Mouse (Mus musculus) v-Abl transformed pro-B cells (cell line): ENCODE data around the gene Olfr648.

Experiments
- in situ Hi-C, 2 experiments: fragments of 400-800 bp; cut with MboI; formaldehyde crosslinking; loops; one replicate each; pipeline ENCODE4 v1.15.1; 2025; ENCODE audit not compliant: unreplicated experiment in 2 of 2

Gene Olfr648

GRCm38 (mm10) chr7:104183292-104183691 lies at the start of gene Olfr648:
Olfr648 (minus strand) TSS chr7:104183392.
- in situ Hi-C loops = loop anchor here (10.0 to 25.0 kb wide), 7 partner anchors 228 to 1668 kb away; partner anchors contain the start of genes Gm5901 (in 1 of the 2), Olfr557 (in 1 of the 2) and Trim68 (in 1 of the 2)

GRCm38 (mm10) chr7:104231203-104231602 lies 48.0 kb upstream of the Olfr648 start:
- in situ Hi-C loops = loop anchor here (5.0 kb wide), 1 partner anchor 71 kb away; no protein-coding TSS in a partner anchor

- in situ Hi-C loops = no loop called here
Measured at GRCm38 (mm10) chr7:104218701-104219569, 35.7 kb upstream of the Olfr648 start, which contains the start of gene Trim6. Trim6 (plus strand) TSS chr7:104218793.

- in situ Hi-C loops = no loop called here
Measured at GRCm38 (mm10) chr7:104217881-104218280, 34.7 kb upstream of the Olfr648 start.

- in situ Hi-C loops = no loop called here
Measured at GRCm38 (mm10) chr7:104216011-104216535, 32.9 kb upstream of the Olfr648 start.

GRCm38 (mm10) chr7:104206197-104206596 lies 23.0 kb upstream of the Olfr648 start:
- in situ Hi-C loops = no loop called here

GRCm38 (mm10) chr7:104199822-104200221 lies 16.6 kb upstream of the Olfr648 start:
- in situ Hi-C loops = loop anchor here (5.0 to 25.0 kb wide), 9 partner anchors 102 to 1688 kb away; partner anchors contain the start of genes Olfr655 (in 2 of the 2), Gm5901 (in 1 of the 2), Olfr557 (in 1 of the 2) and Trim68 (in 1 of the 2)

- in situ Hi-C loops = loop anchor here (5.0 to 25.0 kb wide), 8 partner anchors 249 to 1684 kb away; partner anchors contain the start of genes Gm5901 (in 1 of the 2), Olfr557 (in 1 of the 2), Olfr655 (in 1 of the 2) and Trim68 (in 1 of the 2)
Measured at GRCm38 (mm10) chr7:104195885-104196284, 12.7 kb upstream of the Olfr648 start, which contains the start of gene Olfr649. Olfr649 (minus strand) TSS chr7:104195985.

- in situ Hi-C loops = loop anchor here (10.0 to 25.0 kb wide), 6 partner anchors 254 to 1504 kb away; partner anchors contain the start of genes Gm5901 (in 1 of the 2), Olfr557 (in 1 of the 2) and Trim68 (in 1 of the 2)
Measured at GRCm38 (mm10) chr7:104191275-104191674, 8.1 kb upstream of the Olfr648 start.

- in situ Hi-C loops = loop anchor here (25.0 kb wide), 3 partner anchors 1208 to 1492 kb away; partner anchors contain the start of genes Gm5901 (in 1 of the 2), Olfr557 (in 1 of the 2) and Trim68 (in 1 of the 2)
Measured at GRCm38 (mm10) chr7:104179074-104179473, 4.1 kb downstream of the Olfr648 start.

- in situ Hi-C loops = loop anchor here (25.0 kb wide), 3 partner anchors 1209 to 1491 kb away; partner anchors contain the start of genes Gm5901 (in 1 of the 2), Olfr557 (in 1 of the 2) and Trim68 (in 1 of the 2)
Measured at GRCm38 (mm10) chr7:104178422-104179054, 4.7 kb downstream of the Olfr648 start.

GRCm38 (mm10) chr7:104175085-104175484 lies 8.1 kb downstream of the Olfr648 start:
- in situ Hi-C loops = loop anchor here (25.0 kb wide), 3 partner anchors 1212 to 1488 kb away; partner anchors contain the start of genes Gm5901 (in 1 of the 2), Olfr557 (in 1 of the 2) and Trim68 (in 1 of the 2)

- in situ Hi-C loops = no loop called here
Measured at GRCm38 (mm10) chr7:104169634-104170204, 13.5 kb downstream of the Olfr648 start.

GRCm38 (mm10) chr7:104167105-104167504 lies 16.1 kb downstream of the Olfr648 start:
- in situ Hi-C loops = no loop called here

GRCm38 (mm10) chr7:104150456-104150855 lies 32.7 kb downstream of the Olfr648 start, which contains the start of gene Ubqlnl:
Ubqlnl (minus strand) TSS chr7:104150556.
- in situ Hi-C loops = no loop called here

GRCm38 (mm10) chr7:104143179-104143578 lies 40.0 kb downstream of the Olfr648 start, which contains the start of gene Ubqln3:
Ubqln3 (minus strand) TSS chr7:104143279.
- in situ Hi-C loops = no loop called here

- in situ Hi-C loops = no loop called here
Measured at GRCm38 (mm10) chr7:104137305-104137704, 45.9 kb downstream of the Olfr648 start, which contains the start of gene Olfr643. Olfr643 (minus strand) TSS chr7:104137405.

GRCm38 (mm10) chr7:104129726-104130125 lies 53.5 kb downstream of the Olfr648 start, which contains the start of gene Ubqln5:
Ubqln5 (minus strand) TSS chr7:104129826.
- in situ Hi-C loops = no loop called here
